Mouse (Mus musculus) cerebellum, adult 9-11 months (tissue): ENCODE measurements around the gene Tmem129.
A peak's percentile ranks its signal among the peaks of the same experiment; 100 is the strongest.

Experiments used
- DNase-seq: peaks from one replicate; pipeline ENCODE4 v3.0.0; 2022

The Tmem129 gene

GRCm38 (mm10) chr5:33635361-33635760 lies 22.9 kb downstream of the Tmem129 start:
- DNase-seq = no peak

- DNase-seq = no peak
Observed at GRCm38 (mm10) chr5:33632526-33632925, 25.7 kb downstream of the Tmem129 start.

DNA sequence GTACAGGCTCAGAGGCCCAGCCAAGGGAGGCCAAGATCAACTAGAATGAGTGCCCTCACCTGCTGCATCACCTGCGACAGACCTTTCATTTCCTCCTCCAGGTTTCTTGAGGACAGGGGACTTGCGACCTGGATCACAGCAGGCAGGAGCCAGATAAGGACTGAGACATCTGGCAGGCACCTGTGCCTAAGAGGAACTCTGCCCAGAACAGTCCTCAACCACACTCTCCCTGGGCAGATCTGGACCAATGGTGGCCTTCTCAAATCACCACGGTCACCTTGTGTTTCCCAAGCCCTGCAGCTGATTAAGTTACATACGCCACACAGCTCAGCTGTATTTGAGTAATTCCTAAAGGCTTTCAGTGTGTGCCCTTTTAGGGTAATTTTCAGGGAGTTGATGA lies 27.6 kb downstream of the Tmem129 start:
- DNase-seq = peak; percentile 47

DNA sequence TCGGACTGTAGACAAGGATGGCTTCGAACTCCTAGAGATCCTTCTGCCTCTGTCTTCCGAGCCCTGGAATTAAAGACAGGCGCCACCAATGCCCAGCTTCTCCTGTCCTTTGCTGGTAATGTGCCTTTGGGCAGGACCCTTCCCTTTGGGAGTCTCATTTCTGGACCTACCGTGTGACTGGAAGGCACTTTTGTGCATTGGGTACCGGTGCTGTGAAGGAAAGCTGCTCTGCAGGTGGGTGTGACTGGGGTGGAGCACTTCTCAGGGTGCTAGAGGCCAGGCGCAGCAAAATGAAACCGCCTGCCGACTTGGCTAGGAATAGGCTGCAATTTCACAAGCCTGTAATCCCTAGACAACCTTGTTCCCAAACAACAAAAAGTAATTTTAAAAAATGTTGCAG lies 28.2 kb downstream of the Tmem129 start:
- no peak for DNase-seq

DNA sequence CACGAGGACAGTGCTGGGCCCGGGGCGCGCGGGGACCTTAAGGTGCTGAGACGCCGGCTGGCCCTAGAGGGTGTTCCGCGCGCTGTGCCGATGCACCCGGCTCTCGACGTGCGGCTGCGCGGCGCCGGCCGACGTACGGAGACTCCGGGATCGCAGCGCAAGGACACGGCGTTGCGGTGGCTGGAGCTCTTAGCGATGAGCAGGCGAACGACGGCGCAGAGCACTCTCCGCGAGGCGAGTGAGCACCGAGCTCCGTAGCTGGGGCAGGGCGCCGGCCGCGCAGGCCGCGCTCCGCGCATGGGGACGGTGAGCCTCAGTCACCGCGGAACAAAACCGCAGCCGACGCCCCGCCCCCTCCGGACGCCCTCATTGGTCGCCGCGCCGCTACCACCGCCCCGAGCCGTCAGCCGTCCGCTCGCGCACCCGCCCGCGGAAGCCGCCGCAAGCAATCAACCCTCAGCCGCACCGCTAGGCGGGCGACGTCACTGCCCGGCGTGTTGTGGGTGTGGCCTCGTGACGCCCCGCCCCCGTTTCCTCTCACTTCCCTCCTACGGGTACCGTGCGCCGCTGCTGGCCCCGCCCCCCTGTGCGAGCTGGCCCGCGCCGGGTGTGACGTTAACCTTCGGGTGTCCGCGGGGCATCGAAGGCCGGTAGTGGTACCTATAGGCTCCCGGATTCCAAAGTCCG lies 28.8 kb downstream of the Tmem129 start, which contains the start of the genes Fam53a and Gm9903:
Gene Fam53a, minus strand, starts transcription at position 335 of the 687 bp plus-strand sequence.
Gene Gm9903, plus strand, starts transcription at position 625 of the 687 bp plus-strand sequence.
- DNase-seq = peak; percentile 100

DNA sequence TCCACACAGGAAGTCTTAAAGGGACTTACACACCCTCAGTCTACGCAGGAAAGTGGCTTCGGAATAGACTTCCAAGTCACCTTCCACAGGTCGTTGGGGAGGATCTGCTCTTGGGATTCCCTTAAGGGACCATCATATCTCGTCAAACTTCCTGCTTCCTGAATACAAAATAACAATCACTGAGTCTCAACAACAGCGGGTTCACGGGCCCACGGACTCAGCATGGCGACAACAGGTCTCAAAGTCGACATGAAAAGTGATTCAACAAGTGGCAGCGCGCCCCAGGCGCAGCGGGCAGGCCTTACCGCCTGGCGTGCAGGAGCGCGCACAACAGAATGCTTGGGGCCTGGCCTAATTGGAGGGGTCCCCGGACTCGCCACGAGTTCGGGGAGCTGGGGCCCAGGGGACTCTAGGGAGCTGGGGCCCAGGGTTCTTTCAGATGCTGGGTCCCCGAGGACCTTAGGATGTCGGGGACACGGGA lies 29.4 kb downstream of the Tmem129 start:
- no peak for DNase-seq

DNA sequence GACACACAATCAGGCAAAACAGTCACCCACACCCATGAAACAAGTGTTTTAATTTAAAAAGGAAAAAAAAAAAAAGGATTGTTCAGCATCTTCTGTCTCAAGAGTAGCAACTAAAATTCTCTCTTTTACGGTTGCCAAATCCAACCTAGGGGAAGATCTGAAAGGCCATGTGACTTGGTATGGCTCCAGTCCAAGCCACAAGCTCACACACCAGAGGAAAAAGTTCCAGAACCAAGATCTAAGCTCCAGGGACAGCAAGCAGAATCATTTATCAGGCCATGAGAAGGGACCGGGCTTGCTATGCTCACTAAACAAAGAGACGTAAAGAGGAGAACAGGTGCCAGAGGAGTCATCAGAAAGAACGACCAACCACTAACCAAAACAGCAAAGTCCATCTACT lies 30.2 kb downstream of the Tmem129 start:
- DNase-seq = no peak

GRCm38 (mm10) chr5:33623766-33624165 lies 34.5 kb downstream of the Tmem129 start:
- DNase-seq = no peak

- DNase-seq = no peak
Observed at GRCm38 (mm10) chr5:33622671-33623070, 35.5 kb downstream of the Tmem129 start.

GRCm38 (mm10) chr5:33614391-33614790 lies 43.8 kb downstream of the Tmem129 start:
- no peak for DNase-seq

DNA sequence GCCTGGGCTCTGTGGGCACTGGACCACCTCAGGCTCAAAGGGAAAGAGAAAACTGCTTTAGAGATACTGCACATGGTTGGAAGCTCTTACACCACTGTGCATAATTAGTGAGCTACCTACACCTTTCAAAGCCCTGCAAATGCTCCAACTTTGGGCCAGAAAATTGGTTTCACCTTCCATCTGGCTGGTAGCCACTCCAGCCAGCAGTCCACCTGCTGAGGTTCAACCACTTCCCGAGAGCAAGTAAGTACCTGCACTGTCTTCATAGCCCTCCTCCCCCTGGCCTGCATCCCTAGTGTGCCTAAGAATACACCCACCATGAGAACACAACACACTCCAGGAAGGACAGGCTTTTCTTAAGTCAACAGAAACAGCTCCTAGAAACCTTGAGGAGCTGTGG lies 46.4 kb downstream of the Tmem129 start:
- peak; percentile 50 for DNase-seq

DNA sequence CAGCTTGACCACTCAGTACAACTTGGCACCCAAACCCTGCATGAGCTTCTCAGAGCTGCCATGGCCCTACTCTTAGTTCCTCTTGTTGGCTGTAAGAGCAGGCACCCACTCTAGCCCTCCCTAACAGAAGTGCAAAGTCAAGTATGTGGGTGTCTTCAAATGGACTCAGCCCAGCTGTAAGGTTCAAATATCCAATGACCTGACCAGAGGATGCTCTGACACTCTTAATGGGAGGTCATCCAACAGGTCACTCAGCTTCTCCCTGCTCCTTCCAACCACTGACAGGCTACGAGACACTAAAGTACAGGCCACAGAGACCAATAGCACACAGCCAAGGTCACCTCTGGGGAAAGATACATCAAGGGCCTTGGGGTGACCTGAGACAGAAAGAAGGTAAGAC lies 49.0 kb downstream of the Tmem129 start:
- DNase-seq = no peak

DNA sequence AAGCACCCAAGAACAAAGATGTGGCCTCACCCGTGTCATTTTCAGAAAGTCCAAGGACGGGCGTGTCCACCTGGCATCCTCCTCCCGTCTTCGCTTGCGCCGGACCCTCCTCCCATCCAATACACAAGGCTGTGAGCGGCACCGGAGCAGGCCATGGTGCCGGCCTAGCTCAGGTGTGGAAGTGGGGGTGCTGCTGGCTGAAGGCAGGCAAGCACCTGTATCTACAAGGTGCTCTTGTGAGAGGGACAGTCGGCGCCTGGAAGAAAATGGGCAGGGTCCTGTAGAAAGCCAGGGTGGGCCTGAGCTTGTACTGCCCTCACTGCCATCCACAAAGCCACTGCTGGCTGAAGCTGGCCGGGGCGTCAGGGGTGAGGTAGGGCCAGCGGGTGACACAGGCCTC lies 50.8 kb downstream of the Tmem129 start:
- DNase-seq = no peak

GRCm38 (mm10) chr5:33606631-33607030 lies 51.6 kb downstream of the Tmem129 start:
- peak; percentile 45 for DNase-seq

- DNase-seq = no peak
Observed at GRCm38 (mm10) chr5:33605314-33605713, 52.9 kb downstream of the Tmem129 start.
